Mouse (Mus musculus): ENCODE results near the gene Dock2. TPM values are rescaled to one million over a fixed set of nuclear protein-coding genes. Genes with fewer than 3 reads are reported as not detected.
"Not testable (repeated sequence)": the region's sequence is repeated elsewhere in the genome, so short reads cannot be mapped to it uniquely, and the experiment has no call there.

Gene Dock2
- polyA plus RNA-seq, 1 experiment from 2014 or later = 2.1 TPM

- Histone ChIP-seq H3K4me1 (no peaks in the 10 kb centered on the region), H3K4me2 (no peak overlapping the region), H3K9ac (no peak overlapping the region), H3K27ac (no peak overlapping the region), H3K36me3 (no peaks in the 10 kb centered on the region), H3K9me3 (no peaks in the 10 kb centered on the region), H3K4me3 (no peak overlapping the region), H3K27me3 (no peaks in the 10 kb centered on the region; the same call in 1 of the 2 replicates)
- ATAC-seq (ENCODE audit: borderline replicate concordance, extremely low read depth, low FRiP score, low TSS enrichment) = no peak
- 88% methylated on average over 11 of the region's 11 CpGs for WGBS
Observed at GRCm38 (mm10) chr11:34257548-34258189, 526.0 kb downstream of the Dock2 start.

GRCm38 (mm10) chr11:34242979-34243378 lies 540.7 kb downstream of the Dock2 start:
- no peaks in the 10 kb centered on the region for H3K27me3 ChIP-seq
- no peak overlapping the region for H3K4me2 ChIP-seq
- no peak overlapping the region for H3K9ac ChIP-seq
- no peak overlapping the region for H3K27ac ChIP-seq
- H3K4me1 ChIP-seq = 0 out of 2 replicates have a peak, but pooled peaks cover 5% of the 10 kb centered on the region
- H3K9me3 ChIP-seq = no peaks in the 10 kb centered on the region
- WGBS = 27% methylated on average over 6 of the region's 6 CpGs
- no peaks in the 10 kb centered on the region for H3K36me3 ChIP-seq
- no peak overlapping the region for H3K4me3 ChIP-seq
- peak; percentile 77 for ATAC-seq (ENCODE audit: borderline replicate concordance, extremely low read depth, low FRiP score, low TSS enrichment)

GRCm38 (mm10) chr11:34240252-34240651 lies 543.4 kb downstream of the Dock2 start:
- H3K9ac ChIP-seq = no peak overlapping the region
- no peaks in the 10 kb centered on the region for H3K9me3 ChIP-seq
- no peaks in the 10 kb centered on the region for H3K36me3 ChIP-seq
- WGBS = 97% methylated on average over 1 of the region's 1 CpGs
- no peak overlapping the region for H3K4me2 ChIP-seq
- H3K4me1 ChIP-seq = 0 out of 2 replicates have a peak, but pooled peaks cover 5% of the 10 kb centered on the region
- no peaks in the 10 kb centered on the region for H3K27me3 ChIP-seq
- no peak overlapping the region for H3K4me3 ChIP-seq
- no peak for ATAC-seq (ENCODE audit: borderline replicate concordance, extremely low read depth, low FRiP score, low TSS enrichment)
- H3K27ac ChIP-seq = no peak overlapping the region

GRCm38 (mm10) chr11:34239691-34240090 lies 544.0 kb downstream of the Dock2 start:
- 84% methylated on average over 2 of the region's 2 CpGs for WGBS
- H3K9me3 ChIP-seq = no peaks in the 10 kb centered on the region
- H3K27ac ChIP-seq = no peak overlapping the region
- H3K27me3 ChIP-seq = no peaks in the 10 kb centered on the region
- H3K36me3 ChIP-seq = no peaks in the 10 kb centered on the region
- ATAC-seq (ENCODE audit: borderline replicate concordance, extremely low read depth, low FRiP score, low TSS enrichment) = no peak
- no peak overlapping the region for H3K4me3 ChIP-seq
- no peak overlapping the region for H3K4me2 ChIP-seq
- no peak overlapping the region for H3K9ac ChIP-seq
- 0 out of 2 replicates have a peak, but pooled peaks cover 5% of the 10 kb centered on the region for H3K4me1 ChIP-seq

- no peak overlapping the region for H3K27ac ChIP-seq
- WGBS = 70% methylated on average over 6 of the region's 6 CpGs
- no peaks in the 10 kb centered on the region for H3K9me3 ChIP-seq
- no peaks in the 10 kb centered on the region for H3K4me1 ChIP-seq
- no peak for ATAC-seq (ENCODE audit: borderline replicate concordance, extremely low read depth, low FRiP score, low TSS enrichment)
- H3K36me3 ChIP-seq = no peaks in the 10 kb centered on the region
- H3K9ac ChIP-seq = no peak overlapping the region
- H3K4me3 ChIP-seq = no peak overlapping the region
- no peaks in the 10 kb centered on the region for H3K27me3 ChIP-seq
- H3K4me2 ChIP-seq = no peak overlapping the region
Observed at GRCm38 (mm10) chr11:34236885-34237284, 546.8 kb downstream of the Dock2 start.

- WGBS = 49% methylated on average over 5 of the region's 5 CpGs
Observed at GRCm38 (mm10) chr11:34236091-34236759, 547.5 kb downstream of the Dock2 start.

GRCm38 (mm10) chr11:34228758-34229364 lies 554.8 kb downstream of the Dock2 start:
- ATAC-seq (ENCODE audit: borderline replicate concordance, extremely low read depth, low FRiP score, low TSS enrichment) = peak; percentile 44; the same call in 1 of the 2 replicates
- H3K27me3 ChIP-seq = no peaks in the 10 kb centered on the region
- no peak overlapping the region for H3K4me3 ChIP-seq

More at GRCm38 (mm10) chr11:34236091-34236759, 547.5 kb downstream of the Dock2 start:
- no peak overlapping the region for H3K9ac ChIP-seq
- H3K4me1 ChIP-seq = no peaks in the 10 kb centered on the region
- no peaks in the 10 kb centered on the region for H3K27me3 ChIP-seq
- H3K4me2 ChIP-seq = no peak overlapping the region
- no peaks in the 10 kb centered on the region for H3K9me3 ChIP-seq
- ATAC-seq (ENCODE audit: borderline replicate concordance, extremely low read depth, low FRiP score, low TSS enrichment) = no peak
- no peak overlapping the region for H3K27ac ChIP-seq
- no peak overlapping the region for H3K4me3 ChIP-seq
- no peaks in the 10 kb centered on the region for H3K36me3 ChIP-seq

GRCm38 (mm10) chr11:34227180-34227579 lies 556.5 kb downstream of the Dock2 start:
- Histone ChIP-seq H3K27ac (no peak overlapping the region), H3K9me3 (no peaks in the 10 kb centered on the region), H3K4me1 (no peaks in the 10 kb centered on the region), H3K27me3 (no peaks in the 10 kb centered on the region), H3K9ac (no peak overlapping the region), H3K4me3 (no peak overlapping the region), H3K4me2 (no peak overlapping the region), H3K36me3 (no peaks in the 10 kb centered on the region)
- 50% methylated on average over 1 of the region's 1 CpGs for WGBS
- no peak for ATAC-seq (ENCODE audit: borderline replicate concordance, extremely low read depth, low FRiP score, low TSS enrichment)

More at GRCm38 (mm10) chr11:34228758-34229364, 554.8 kb downstream of the Dock2 start:
- no peak overlapping the region for H3K27ac ChIP-seq
- no peaks in the 10 kb centered on the region for H3K9me3 ChIP-seq
- no peaks in the 10 kb centered on the region for H3K36me3 ChIP-seq
- no peak overlapping the region for H3K4me2 ChIP-seq
- H3K4me1 ChIP-seq = no peaks in the 10 kb centered on the region
- WGBS = 40% methylated on average over 6 of the region's 6 CpGs
- no peak overlapping the region for H3K9ac ChIP-seq

GRCm38 (mm10) chr11:34220596-34220995 lies 563.1 kb downstream of the Dock2 start:
- not testable (repeated sequence) for H3K9ac ChIP-seq; H3K4me3 ChIP-seq; ATAC-seq (ENCODE audit: borderline replicate concordance, extremely low read depth, low FRiP score, low TSS enrichment); H3K36me3 ChIP-seq; H3K4me1 ChIP-seq; H3K27me3 ChIP-seq; H3K9me3 ChIP-seq; H3K27ac ChIP-seq; H3K4me2 ChIP-seq
- 82% methylated on average over 4 of the region's 4 CpGs for WGBS

- H3K4me3 ChIP-seq = no peak overlapping the region
- no peaks in the 10 kb centered on the region for H3K9me3 ChIP-seq
- H3K4me2 ChIP-seq = no peak overlapping the region
- no peak overlapping the region for H3K27ac ChIP-seq
- no peak; the same call in 1 of the 2 replicates for ATAC-seq (ENCODE audit: borderline replicate concordance, extremely low read depth, low FRiP score, low TSS enrichment)
- H3K9ac ChIP-seq = no peak overlapping the region
- no peaks in the 10 kb centered on the region for H3K36me3 ChIP-seq
- no peaks in the 10 kb centered on the region for H3K4me1 ChIP-seq
- WGBS = 22% methylated on average over 5 of the region's 5 CpGs
- no peaks in the 10 kb centered on the region for H3K27me3 ChIP-seq
Observed at GRCm38 (mm10) chr11:34212853-34213252, 570.8 kb downstream of the Dock2 start.

GRCm38 (mm10) chr11:34207989-34208388 lies 575.7 kb downstream of the Dock2 start, which contains the start of gene Foxi1:
Foxi1 (minus strand) TSS chr11:34208089.
- H3K4me1 ChIP-seq = no peaks in the 10 kb centered on the region
- no peaks in the 10 kb centered on the region for H3K9me3 ChIP-seq
- no peaks in the 10 kb centered on the region for H3K36me3 ChIP-seq
- no peak within 1 kb of the TSS for H3K9ac ChIP-seq
- ATAC-seq (ENCODE audit: borderline replicate concordance, extremely low read depth, low FRiP score, low TSS enrichment) = no peak
- 74% methylated on average over 10 of the region's 10 CpGs for WGBS
- no peaks in the 10 kb centered on the region for H3K27me3 ChIP-seq
- no peak within 1 kb of the TSS for H3K4me2 ChIP-seq
- no peak within 1 kb of the TSS for H3K4me3 ChIP-seq
- no peak within 1 kb of the TSS for H3K27ac ChIP-seq

- 55% methylated on average over 1 of the region's 1 CpGs for WGBS
- no peak for ATAC-seq (ENCODE audit: borderline replicate concordance, extremely low read depth, low FRiP score, low TSS enrichment)
Observed at GRCm38 (mm10) chr11:34202769-34203168, 580.9 kb downstream of the Dock2 start.

More at GRCm38 (mm10) chr11:34202769-34203168, 580.9 kb downstream of the Dock2 start:
- Histone ChIP-seq H3K4me3 (no peak overlapping the region), H3K27ac (no peak overlapping the region), H3K27me3 (no peaks in the 10 kb centered on the region), H3K36me3 (no peaks in the 10 kb centered on the region), H3K4me1 (no peaks in the 10 kb centered on the region), H3K9ac (no peak overlapping the region), H3K9me3 (no peaks in the 10 kb centered on the region), H3K4me2 (no peak overlapping the region)

All from lung, embryonic 15.5 days (tissue).